Mouse (Mus musculus) midbrain, embryonic 12.5 days (tissue): ENCODE results near the gene Efcab5. TPM values are rescaled to one million over a fixed set of nuclear protein-coding genes. Genes with fewer than 3 reads are reported as not detected.
"Not testable (repeated sequence)": the region's sequence is repeated elsewhere in the genome, so short reads cannot be mapped to it uniquely, and the experiment has no call there.

Source experiments
- ATAC-seq: fragments of 200-750 bp; cut with Nextera tagmentation; 2 replicates; pipeline ENCODE4 v1.8.0; 2017; ENCODE audit warnings: low read depth, moderate TSS enrichment, moderate library complexity; ENCODE audit not compliant: low FRiP score
- H3K27ac ChIP-seq: fragments of 300-500 bp; sonication (generic); replicated peaks from 2 replicates; pipeline ENCODE4 v1.5.1; 2016; ENCODE audit warnings: mild to moderate bottlenecking
- H3K27me3 ChIP-seq: fragments of 300-500 bp; sonication (generic); 2 replicates; pipeline ENCODE4 v1.6.1; 2016; ENCODE audit warnings: mild to moderate bottlenecking
- H3K36me3 ChIP-seq: fragments of 300-500 bp; sonication (generic); 2 replicates; pipeline ENCODE4 v1.6.1; 2016
- H3K4me1 ChIP-seq: fragments of 300-500 bp; sonication (generic); 2 replicates; pipeline ENCODE4 v1.6.1; 2016
- H3K4me2 ChIP-seq: fragments of 300-500 bp; sonication (generic); replicated peaks from 2 replicates; pipeline ENCODE4 v1.6.1; 2016; ENCODE audit warnings: mild to moderate bottlenecking, moderate library complexity
- H3K4me3 ChIP-seq: fragments of 300-500 bp; sonication (generic); 2 replicates; pipeline ENCODE4 v1.5.1; 2016; ENCODE audit warnings: mild to moderate bottlenecking
- H3K9ac ChIP-seq: fragments of 300-500 bp; sonication (generic); replicated peaks from 2 replicates; pipeline ENCODE4 v1.6.1; 2016; ENCODE audit warnings: mild to moderate bottlenecking, moderate library complexity
- H3K9me3 ChIP-seq: fragments of 300-500 bp; sonication (generic); 2 replicates; pipeline ENCODE4 v1.6.1; 2016; ENCODE audit warnings: mild to moderate bottlenecking
- WGBS: fragments of 180-500 bp; shearing (Covaris S2); methylation state at CpG from one replicate; pipeline ENCODE4 v1.1.7; 2016; 5-methylcytosine and 5-hydroxymethylcytosine counted together
- polyA plus RNA-seq: library from polyadenylated mRNA; unstranded; fragments of >200 nt; fragmentation: Nextera tagmentation; extraction: Ambion mirVana; gene quantifications from 2 replicates; pipeline ENCODE4 v1.2.1, GENCODE M21; 2016

Gene Efcab5
- polyA plus RNA-seq, 1 experiment from 2014 or later: 0.75 TPM

GRCm38 (mm10) chr11:77094136-77094535 is 94.6 kb downstream of the Efcab5 start:
- WGBS: 71% methylated on average over 8 of the region's 8 CpGs
- Histone ChIP-seq H3K4me1 (0 out of 2 replicates have a peak, but pooled peaks cover 3% of the 10 kb centered on the region), H3K4me2 (no peak overlapping the region)

GRCm38 (mm10) chr11:77093208-77093607 is 95.6 kb downstream of the Efcab5 start:
- H3K9me3 ChIP-seq: no peaks in the 10 kb centered on the region
- H3K27ac ChIP-seq: no peak overlapping the region
- 0 out of 2 replicates have a peak, but pooled peaks cover 3% of the 10 kb centered on the region for H3K4me1 ChIP-seq
- ATAC-seq: no peak
- H3K27me3 ChIP-seq: no peaks in the 10 kb centered on the region; the same call in 1 of the 2 replicates
- no peak overlapping the region for H3K9ac ChIP-seq
- peak overlapping the region; percentile 48 for H3K4me2 ChIP-seq
- no peaks in the 10 kb centered on the region for H3K36me3 ChIP-seq
- WGBS: under 1% methylated on average over 11 of the region's 11 CpGs
- H3K4me3 ChIP-seq: peak overlapping the region; percentile 26

More at GRCm38 (mm10) chr11:77094136-77094535, 94.6 kb downstream of the Efcab5 start:
- ATAC-seq: no peak
- Histone ChIP-seq H3K27ac (no peak overlapping the region), H3K27me3 (peaks cover 7% of the 10 kb centered on the region), H3K36me3 (no peaks in the 10 kb centered on the region), H3K4me3 (no peak overlapping the region), H3K9me3 (no peaks in the 10 kb centered on the region), H3K9ac (no peak overlapping the region)

- ATAC-seq: no peak
- no peak overlapping the region for H3K4me2 ChIP-seq
- H3K27ac ChIP-seq: no peak overlapping the region
- no peak overlapping the region for H3K4me3 ChIP-seq
- H3K27me3 ChIP-seq: no peaks in the 10 kb centered on the region; the same call in none of the 2 replicates
- no peaks in the 10 kb centered on the region for H3K36me3 ChIP-seq
- 84% methylated on average over 2 of the region's 2 CpGs for WGBS
- no peaks in the 10 kb centered on the region for H3K9me3 ChIP-seq
- H3K4me1 ChIP-seq: 0 out of 2 replicates have a peak, but pooled peaks cover 3% of the 10 kb centered on the region
- H3K9ac ChIP-seq: no peak overlapping the region
These were observed 99.6 kb downstream of the Efcab5 start for GRCm38 (mm10) chr11:77089162-77089561.

- H3K36me3 ChIP-seq: no peaks in the 10 kb centered on the region
- H3K9ac ChIP-seq: no peak overlapping the region
- H3K27me3 ChIP-seq: peaks cover 8% of the 10 kb centered on the region
- H3K4me2 ChIP-seq: no peak overlapping the region
- H3K27ac ChIP-seq: no peak overlapping the region
- no peak for ATAC-seq
- 87% methylated on average over 2 of the region's 2 CpGs for WGBS
- no peaks in the 10 kb centered on the region for H3K4me1 ChIP-seq
- H3K9me3 ChIP-seq: no peaks in the 10 kb centered on the region
- H3K4me3 ChIP-seq: no peak overlapping the region
These were observed 101.8 kb downstream of the Efcab5 start for GRCm38 (mm10) chr11:77087004-77087403.

GRCm38 (mm10) chr11:77084001-77084682 is 104.6 kb downstream of the Efcab5 start:
- H3K4me1 ChIP-seq: no peaks in the 10 kb centered on the region
- H3K27ac ChIP-seq: no peak overlapping the region
- H3K9me3 ChIP-seq: no peaks in the 10 kb centered on the region
- ATAC-seq: no peak
- H3K4me3 ChIP-seq: no peak overlapping the region
- H3K4me2 ChIP-seq: no peak overlapping the region
- no peaks in the 10 kb centered on the region for H3K36me3 ChIP-seq
- H3K9ac ChIP-seq: no peak overlapping the region
- H3K27me3 ChIP-seq: peaks cover 21% of the 10 kb centered on the region
- 68% methylated on average over 5 of the region's 5 CpGs for WGBS

GRCm38 (mm10) chr11:77079361-77079760 is 109.4 kb downstream of the Efcab5 start:
- peaks cover 7% of the 10 kb centered on the region for H3K4me1 ChIP-seq
- ATAC-seq: no peak
- WGBS: 93% methylated on average over 1 of the region's 1 CpGs

GRCm38 (mm10) chr11:77078273-77079134 is 110.3 kb downstream of the Efcab5 start, which contains the start of gene Nsrp1:
Gene Nsrp1 (minus strand): TSS chr11:77078435.
- peak; percentile 97 for ATAC-seq
- Histone ChIP-seq H3K27ac (peak within 1 kb of the TSS; percentile 90), H3K4me1 (peaks cover 7% of the 10 kb centered on the region), H3K9me3 (no peaks in the 10 kb centered on the region), H3K4me3 (peak within 1 kb of the TSS; percentile 86), H3K4me2 (peak within 1 kb of the TSS; percentile 76), H3K9ac (peak within 1 kb of the TSS; percentile 89), H3K36me3 (peaks cover 22% of the 10 kb centered on the region), H3K27me3 (peaks cover 21% of the 10 kb centered on the region)
- 4% methylated on average over 48 of the region's 48 CpGs for WGBS

More at GRCm38 (mm10) chr11:77079361-77079760, 109.4 kb downstream of the Efcab5 start:
- H3K9me3 ChIP-seq: no peaks in the 10 kb centered on the region
- H3K9ac ChIP-seq: no peak overlapping the region
- peaks cover 14% of the 10 kb centered on the region for H3K36me3 ChIP-seq
- H3K4me3 ChIP-seq: no peak overlapping the region
- H3K27ac ChIP-seq: no peak overlapping the region
- H3K27me3 ChIP-seq: peaks cover 21% of the 10 kb centered on the region
- no peak overlapping the region for H3K4me2 ChIP-seq

GRCm38 (mm10) chr11:77077792-77078191 is 111.0 kb downstream of the Efcab5 start:
- Histone ChIP-seq H3K27me3 (peaks cover 16% of the 10 kb centered on the region), H3K9me3 (no peaks in the 10 kb centered on the region), H3K4me2 (peak overlapping the region; percentile 76), H3K4me1 (peaks cover 7% of the 10 kb centered on the region), H3K27ac (peak overlapping the region; percentile 90; the same call in 1 of the 2 replicates), H3K9ac (peak overlapping the region; percentile 89), H3K36me3 (peaks cover 28% of the 10 kb centered on the region), H3K4me3 (peak overlapping the region; percentile 86)
- 3% methylated on average over 16 of the region's 16 CpGs for WGBS
- ATAC-seq: no peak

GRCm38 (mm10) chr11:77077331-77077730 is 111.4 kb downstream of the Efcab5 start:
- WGBS: 60% methylated on average over 4 of the region's 4 CpGs
- H3K36me3 ChIP-seq: peaks cover 29% of the 10 kb centered on the region
- H3K4me2 ChIP-seq: peak overlapping the region; percentile 76
- peaks cover 12% of the 10 kb centered on the region for H3K27me3 ChIP-seq
- H3K9me3 ChIP-seq, H3K4me1 ChIP-seq, H3K27ac ChIP-seq, ATAC-seq: not testable (repeated sequence)
- H3K9ac ChIP-seq: peak overlapping the region; percentile 89
- H3K4me3 ChIP-seq: peak overlapping the region; percentile 86

GRCm38 (mm10) chr11:77070721-77071120 is 118.0 kb downstream of the Efcab5 start:
- Histone ChIP-seq H3K4me3 (no peak overlapping the region), H3K4me2 (no peak overlapping the region), H3K9ac (no peak overlapping the region), H3K36me3 (peaks cover 38% of the 10 kb centered on the region), H3K27me3 (no peaks in the 10 kb centered on the region), H3K27ac (no peak overlapping the region), H3K4me1 (no peaks in the 10 kb centered on the region), H3K9me3 (no peaks in the 10 kb centered on the region)
- ATAC-seq: no peak
- 81% methylated on average over 4 of the region's 4 CpGs for WGBS

GRCm38 (mm10) chr11:77068825-77069224 is 119.9 kb downstream of the Efcab5 start:
- Histone ChIP-seq H3K4me3 (no peak overlapping the region), H3K9me3 (no peaks in the 10 kb centered on the region), H3K36me3 (peaks cover 24% of the 10 kb centered on the region), H3K4me2 (no peak overlapping the region), H3K27me3 (no peaks in the 10 kb centered on the region), H3K27ac (no peak overlapping the region), H3K4me1 (no peaks in the 10 kb centered on the region), H3K9ac (no peak overlapping the region)
- WGBS: 92% methylated on average over 4 of the region's 4 CpGs
- ATAC-seq: no peak

- WGBS: 92% methylated on average over 2 of the region's 2 CpGs
- H3K4me1 ChIP-seq: no peaks in the 10 kb centered on the region
- no peak overlapping the region for H3K4me3 ChIP-seq
- H3K27ac ChIP-seq: no peak overlapping the region
- no peak for ATAC-seq
- H3K9ac ChIP-seq: no peak overlapping the region
- H3K4me2 ChIP-seq: no peak overlapping the region
- H3K27me3 ChIP-seq: no peaks in the 10 kb centered on the region
- H3K9me3 ChIP-seq: no peaks in the 10 kb centered on the region
- H3K36me3 ChIP-seq: no peaks in the 10 kb centered on the region
These were observed 125.4 kb downstream of the Efcab5 start for GRCm38 (mm10) chr11:77063406-77063805.
